Mouse (Mus musculus): ENCODE measurements at regions not wholly inside any gene's neighbourhood (a gene's known extent, or its start where the extent isn't known, plus 50 kb on each side); places are given as distances from the start of the nearest gene placed in this dataset.

- no peak for TF ChIP-seq CTCF (IDR thresholded peaks at IDR 0.05; ENCODE audit: borderline replicate concordance, insufficient read depth, low read depth, low read length)
- no peak for TF ChIP-seq POLR2A (IDR thresholded peaks at IDR 0.05; ENCODE audit: borderline replicate concordance, insufficient read depth, low read length)
Observed at GRCm38 (mm10) chr15:67750582-67750981, 1249.9 kb upstream of the Lrrc6 start.
